Mouse (Mus musculus) erythroblast, embryonic 14.5 days (primary cell): ENCODE results near the gene Ipo5.

ENCODE experiments used
- GATA1 ChIP-seq: IDR thresholded peaks from 2 replicates; pipeline ENCODE4 v1.6.1; 2012; ENCODE audit warnings: low read length, inconsistent platforms, mixed read lengths
- TAL1 ChIP-seq: IDR thresholded peaks from 3 replicates; pipeline ENCODE4 v1.6.1; 2012; ENCODE audit warnings: low read length, inconsistent platforms, mixed read lengths

DNA sequence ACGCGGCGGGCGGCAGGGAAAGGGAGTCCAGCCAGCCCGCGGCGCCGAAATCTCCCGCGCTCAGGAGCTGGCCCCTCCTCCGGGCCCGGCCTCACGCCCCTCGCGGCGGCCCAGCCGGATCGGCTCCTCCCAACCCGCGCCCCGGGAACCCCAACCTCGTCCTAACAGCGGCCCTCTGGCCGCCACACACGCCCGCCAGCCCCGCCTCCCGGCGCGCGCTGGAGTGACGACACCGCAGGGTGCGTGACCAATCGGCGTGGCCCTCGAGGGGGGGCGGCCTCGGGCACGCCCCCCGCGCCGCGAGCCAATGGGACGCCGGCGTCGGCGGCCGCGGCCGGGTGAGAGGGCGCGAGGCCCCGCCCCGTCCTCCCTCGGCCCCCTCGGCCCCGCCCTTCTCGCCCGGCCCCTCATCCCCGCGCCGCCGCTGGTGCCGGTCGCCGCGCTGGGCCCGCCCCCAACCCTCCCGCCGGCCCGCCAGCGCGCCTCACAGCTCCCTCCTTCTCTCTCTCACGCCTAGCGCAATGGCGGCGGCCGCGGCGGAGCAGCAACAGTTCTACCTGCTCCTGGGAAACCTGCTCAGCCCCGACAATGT lies at the start of gene Ipo5:
- TF ChIP-seq GATA1 (no peak), TAL1 (no peak)
